Mouse (Mus musculus): ENCODE results near the gene Cybrd1. TPM values are rescaled to one million over a fixed set of nuclear protein-coding genes. Genes with fewer than 3 reads are reported as not detected.

The Cybrd1 gene
- polyA plus RNA-seq (2015; fragmentation: Nextera tagmentation; extraction: Ambion mirVana): 1.3 and 1.4 TPM in 2 replicates

DNA sequence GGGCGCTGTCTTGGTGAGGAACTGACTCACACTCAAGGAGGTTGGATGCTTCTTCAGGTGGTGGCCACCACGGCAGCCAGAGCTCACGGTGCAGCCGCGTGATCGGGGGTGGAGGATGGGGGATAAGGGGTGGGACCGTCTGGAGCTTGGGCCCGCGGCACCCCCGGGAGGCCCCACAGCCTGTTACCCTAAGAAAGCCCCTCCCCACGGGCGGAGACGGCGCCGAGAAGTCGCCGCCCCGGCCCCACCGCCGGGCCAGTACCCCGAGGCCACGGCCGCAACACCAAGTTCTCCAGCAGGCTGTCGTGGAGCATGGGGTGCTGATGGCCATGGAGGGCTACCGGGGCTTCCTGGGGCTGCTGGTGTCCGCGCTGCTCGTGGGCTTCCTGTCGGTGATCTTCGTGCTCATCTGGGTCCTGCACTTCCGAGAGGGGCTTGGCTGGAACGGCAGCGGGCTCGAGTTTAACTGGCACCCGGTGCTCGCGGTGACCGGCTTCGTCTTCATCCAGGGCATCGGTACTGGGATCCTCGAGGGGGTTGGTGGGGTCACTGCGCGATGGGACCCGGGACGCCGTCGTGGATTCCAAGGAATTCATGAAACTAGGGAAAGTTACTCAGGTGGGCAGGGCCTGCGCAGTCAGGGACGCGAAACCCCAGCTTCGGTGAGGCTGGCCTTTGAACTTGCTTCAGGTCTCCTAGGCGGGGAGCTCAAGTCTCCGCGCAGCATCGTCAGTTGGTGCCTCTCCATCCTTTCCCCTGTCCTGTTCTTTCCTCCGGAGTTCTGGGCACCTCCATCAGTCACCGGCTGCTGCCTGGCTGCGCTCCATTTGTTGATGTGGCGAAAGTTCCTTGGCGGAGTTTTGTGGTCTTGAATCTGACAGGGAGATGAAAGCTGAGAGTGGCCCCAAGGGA lies at the start of gene Cybrd1:
Cybrd1 (plus strand) TSS at position 127 of the 912 bp plus-strand sequence.
- peak; percentile 37 for DNase-seq (ENCODE audit: low spot score)

DNA sequence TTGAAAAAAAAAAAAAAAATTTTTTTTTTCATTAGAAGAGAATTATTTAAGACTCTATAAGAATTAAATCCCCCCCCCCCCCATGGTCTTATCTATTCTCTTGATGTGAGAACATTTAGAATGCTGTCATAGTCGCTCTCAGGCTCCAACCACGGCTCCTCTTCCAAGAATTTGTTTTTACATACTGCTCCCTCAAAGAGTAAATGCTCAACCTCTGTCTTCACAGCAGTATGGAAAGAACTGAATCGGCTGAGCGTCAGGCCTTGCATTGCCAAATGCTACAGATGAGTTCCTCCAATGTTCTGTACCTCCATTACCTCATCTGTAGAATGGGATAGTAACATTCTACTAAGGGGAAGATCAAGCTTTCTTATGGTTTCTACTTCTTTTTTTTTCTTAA lies 46.1 kb upstream of the Cybrd1 start:
- no peak for DNase-seq (ENCODE audit: low spot score)

DNA sequence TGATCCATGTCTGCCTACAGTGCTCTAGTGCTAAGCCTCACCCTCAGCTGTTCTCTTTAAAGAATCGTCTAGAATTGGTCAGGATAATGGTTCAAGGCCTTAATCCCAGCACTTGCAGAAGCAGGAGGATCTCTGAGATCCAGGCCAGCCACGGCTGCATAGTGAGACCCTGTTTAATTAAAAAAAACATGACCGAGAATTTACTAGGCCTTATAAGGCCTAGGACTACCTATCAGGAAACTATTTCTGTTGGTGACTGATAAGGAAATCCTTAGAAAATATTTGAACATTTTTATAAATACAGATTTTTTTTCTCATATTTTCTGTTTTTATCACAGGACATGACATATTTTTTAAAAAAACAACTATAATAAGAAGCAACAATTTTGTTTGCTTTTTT lies 44.4 kb upstream of the Cybrd1 start:
- DNase-seq (ENCODE audit: low spot score): no peak

DNA sequence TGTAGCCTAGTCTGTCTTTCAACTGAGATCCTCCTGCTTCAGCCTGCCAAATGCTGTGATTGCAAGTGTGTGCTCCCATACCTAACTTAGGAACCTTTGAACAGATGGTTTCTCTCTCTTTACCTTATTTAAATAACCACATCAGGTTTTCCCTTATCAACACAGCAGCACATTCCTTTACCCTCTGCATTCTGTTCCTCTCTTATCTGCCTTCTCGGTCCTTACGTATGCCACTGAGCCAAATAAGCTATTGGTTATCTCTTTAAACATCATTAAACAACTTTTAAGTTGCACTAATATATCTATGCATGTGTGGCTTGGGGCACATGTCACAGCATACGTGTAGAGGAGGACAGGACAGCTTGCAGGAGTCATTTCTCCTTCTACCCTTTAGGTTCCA lies 43.9 kb upstream of the Cybrd1 start:
- no peak for DNase-seq (ENCODE audit: low spot score)

DNA sequence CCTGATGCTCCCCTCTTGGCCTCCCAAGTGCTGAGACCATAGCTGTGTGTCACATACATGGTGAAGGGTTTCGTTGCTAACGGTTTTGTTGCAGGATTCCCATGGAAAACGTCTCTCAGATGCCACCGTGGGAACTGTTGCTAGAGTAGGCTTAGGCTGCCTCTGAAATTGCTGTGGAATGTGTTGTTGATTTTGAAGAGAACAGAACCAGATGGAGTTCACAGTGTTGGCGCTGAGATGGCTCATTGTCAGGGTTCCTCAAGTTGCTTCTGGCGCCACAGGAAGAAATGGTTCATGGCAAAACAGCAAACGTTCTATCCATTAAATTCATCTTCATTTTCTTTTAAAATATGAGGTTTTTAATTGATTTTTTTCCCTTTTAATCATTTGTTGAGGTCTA lies 35.3 kb upstream of the Cybrd1 start:
- DNase-seq (ENCODE audit: low spot score): no peak

DNA sequence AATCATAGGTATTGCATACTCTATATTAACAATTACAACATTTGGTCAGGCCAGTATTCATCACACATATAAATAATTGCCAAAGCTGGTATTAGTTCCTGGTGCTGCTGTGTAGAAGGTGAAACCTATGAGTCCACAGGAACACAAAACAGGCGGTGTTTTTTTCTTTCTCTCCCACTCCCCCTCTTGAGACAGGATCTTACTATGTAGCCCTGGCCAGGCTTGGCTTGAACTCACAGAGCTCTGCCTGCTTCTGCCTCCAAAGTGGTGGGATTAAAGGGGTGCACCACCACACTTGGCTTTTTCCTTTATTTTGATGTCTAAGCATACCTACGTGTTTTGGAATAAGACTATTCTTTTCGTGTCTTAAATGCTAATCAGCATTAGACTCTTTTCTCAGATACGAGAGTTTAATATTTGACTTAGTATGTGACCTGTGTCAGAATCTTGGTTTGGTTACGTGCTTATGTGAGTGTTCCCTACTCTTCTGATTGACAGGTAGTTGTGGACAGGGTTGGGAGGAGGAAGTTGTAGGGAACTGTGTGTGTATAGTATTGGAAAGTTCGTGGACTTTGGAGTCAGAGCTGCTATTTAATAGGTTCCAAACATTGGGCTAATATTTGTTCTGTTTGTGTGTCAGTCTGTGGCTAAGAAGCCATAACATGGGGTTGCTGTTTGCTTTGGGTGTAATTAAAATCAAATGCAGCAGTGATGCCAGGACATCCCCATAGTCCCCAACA lies 34.1 kb upstream of the Cybrd1 start:
- DNase-seq (ENCODE audit: low spot score): no peak

DNA sequence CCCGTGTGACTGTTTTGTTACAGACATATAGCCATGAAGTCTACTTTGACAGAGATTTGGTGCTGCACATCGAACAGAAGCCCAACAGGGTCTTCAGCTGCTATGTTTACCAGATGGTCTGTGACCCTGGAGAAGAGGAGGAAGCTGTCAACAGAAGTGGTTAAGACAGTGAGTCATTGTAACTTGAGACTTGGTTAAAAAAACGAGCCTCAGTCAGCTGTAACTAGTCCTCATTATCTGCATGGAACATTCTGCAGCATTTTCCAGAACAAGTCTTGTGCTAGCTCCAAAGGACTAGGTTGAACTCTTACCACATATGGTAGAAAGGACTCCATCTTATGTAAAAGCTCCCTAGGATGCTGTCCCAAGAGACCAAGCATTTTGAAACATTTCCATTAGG lies 28.0 kb upstream of the Cybrd1 start:
- DNase-seq (ENCODE audit: low spot score): no peak

DNA sequence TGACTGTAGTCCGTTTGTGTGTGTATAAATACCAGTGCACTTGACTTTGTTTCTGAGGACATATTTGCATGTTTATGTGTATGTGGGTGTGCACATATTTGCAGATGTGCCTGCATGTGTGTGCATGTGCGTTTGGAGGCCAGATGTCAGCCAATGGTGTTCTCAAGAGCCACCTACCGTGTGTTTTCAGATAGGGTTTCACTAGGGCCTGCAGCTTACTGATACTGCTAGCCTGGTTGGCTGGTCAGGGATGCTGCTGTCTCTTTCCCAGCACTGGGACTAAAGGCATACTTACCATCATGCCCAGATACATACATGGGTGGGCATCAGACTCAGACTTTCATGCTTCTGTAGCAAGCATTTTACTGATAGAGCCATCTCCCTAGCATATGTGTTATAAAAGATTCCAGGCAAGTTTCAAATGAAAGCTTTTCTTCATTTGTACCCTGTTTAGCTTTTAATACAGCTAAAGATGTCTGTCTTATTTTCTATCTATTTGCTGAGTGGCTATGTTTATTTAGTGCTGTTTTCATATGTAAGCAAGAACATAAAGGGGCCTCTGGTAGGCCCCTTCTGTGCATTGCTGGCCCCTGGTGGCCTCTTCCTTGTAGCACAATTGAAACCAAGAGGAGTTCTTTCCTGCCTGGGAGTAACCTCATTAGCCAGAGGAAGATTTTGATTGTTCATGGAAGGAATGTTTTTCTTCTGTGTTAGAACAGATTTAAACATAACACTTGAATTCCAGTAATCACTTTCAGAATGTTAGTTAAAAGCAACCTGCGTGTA lies 26.9 kb upstream of the Cybrd1 start:
- DNase-seq (ENCODE audit: low spot score): peak; percentile 54

DNA sequence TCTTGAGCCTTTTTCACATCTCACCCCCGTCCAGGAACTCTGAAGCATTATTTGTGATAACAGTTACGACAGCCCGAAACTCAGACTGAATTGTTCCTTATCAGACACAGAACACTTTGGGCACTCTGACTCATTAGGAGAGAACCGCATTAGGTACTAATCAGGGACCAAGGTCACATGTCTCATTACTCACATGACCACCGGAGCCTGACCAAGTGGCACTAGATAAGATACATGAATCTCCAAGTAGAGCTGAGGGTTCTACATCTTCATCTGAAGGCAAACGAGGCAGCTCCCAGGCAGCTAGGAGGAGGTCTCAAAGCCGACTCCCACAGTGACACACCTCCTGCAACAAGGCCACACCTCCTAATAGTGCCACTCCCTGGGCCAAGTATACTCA lies 21.6 kb upstream of the Cybrd1 start:
- DNase-seq (ENCODE audit: low spot score): no peak

DNA sequence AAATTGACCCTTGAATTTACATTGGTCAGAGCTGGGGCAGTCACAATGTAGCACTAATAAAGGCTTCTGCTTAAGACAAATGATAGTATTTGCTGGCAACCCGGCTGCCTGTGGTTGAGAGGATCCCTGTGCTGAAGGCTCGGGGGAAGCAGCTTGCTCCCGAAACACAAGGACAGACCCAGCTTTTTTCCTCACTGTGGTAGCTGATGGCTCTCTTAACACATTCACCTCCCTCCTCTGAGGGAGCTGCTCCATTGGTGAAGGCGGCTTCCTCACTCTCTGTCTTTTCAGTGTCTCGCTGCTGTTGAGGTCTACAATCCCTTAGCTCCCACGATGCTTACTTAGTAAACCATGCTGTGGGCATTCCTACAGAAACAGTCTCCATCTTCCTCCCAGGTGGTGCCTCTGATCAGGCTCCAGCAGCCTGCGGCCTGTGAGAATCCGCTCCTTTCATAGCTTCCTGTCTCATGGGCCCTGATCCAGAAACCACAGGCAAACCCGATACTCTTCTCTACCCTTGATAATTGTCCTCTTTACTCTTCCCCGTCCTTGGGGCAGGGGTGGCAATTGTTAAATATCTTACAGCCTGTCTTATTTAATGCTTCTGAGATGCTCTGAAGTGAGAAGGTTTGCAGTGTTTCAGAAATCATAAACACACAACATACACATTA lies 15.0 kb upstream of the Cybrd1 start:
- no peak for DNase-seq (ENCODE audit: low spot score)

DNA sequence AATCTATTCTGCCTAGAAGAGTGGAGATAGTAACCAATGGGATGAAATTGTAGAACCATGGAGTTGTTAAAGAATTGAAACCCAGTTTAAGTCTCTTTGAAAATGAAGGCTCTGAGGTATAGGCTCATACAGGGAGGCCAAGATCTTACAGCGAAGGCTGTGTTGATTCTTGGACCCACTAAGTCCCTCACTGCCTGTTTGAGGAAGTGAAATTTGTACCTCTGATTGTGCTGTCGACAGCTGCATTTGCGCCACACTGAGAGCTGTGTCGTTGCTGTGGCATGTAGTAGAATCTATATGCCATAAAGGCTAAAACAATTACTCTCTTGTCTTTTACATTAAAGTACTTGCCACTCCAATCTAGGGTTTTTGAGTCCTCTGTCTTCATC lies 14.4 kb upstream of the Cybrd1 start:
- DNase-seq (ENCODE audit: low spot score): no peak

DNA sequence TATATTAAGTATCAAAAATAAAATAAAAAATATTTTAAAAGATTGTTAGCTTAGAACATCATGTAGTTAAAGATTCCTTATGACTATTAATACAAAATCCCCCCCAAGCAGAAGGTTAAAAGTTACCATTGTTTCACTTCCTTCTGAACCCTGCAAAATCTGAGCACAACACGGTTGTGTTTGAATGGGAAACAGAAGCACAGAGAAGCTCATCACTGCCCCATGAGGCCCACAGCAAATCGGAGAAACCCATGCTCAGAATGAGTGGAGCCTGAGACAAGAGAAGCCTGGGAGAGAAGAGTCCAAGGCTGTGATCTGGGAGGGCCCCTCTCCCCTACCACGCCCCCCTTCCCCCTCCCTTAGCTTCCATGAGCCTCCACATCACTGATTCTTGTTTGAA lies 13.0 kb upstream of the Cybrd1 start:
- DNase-seq (ENCODE audit: low spot score): no peak

DNA sequence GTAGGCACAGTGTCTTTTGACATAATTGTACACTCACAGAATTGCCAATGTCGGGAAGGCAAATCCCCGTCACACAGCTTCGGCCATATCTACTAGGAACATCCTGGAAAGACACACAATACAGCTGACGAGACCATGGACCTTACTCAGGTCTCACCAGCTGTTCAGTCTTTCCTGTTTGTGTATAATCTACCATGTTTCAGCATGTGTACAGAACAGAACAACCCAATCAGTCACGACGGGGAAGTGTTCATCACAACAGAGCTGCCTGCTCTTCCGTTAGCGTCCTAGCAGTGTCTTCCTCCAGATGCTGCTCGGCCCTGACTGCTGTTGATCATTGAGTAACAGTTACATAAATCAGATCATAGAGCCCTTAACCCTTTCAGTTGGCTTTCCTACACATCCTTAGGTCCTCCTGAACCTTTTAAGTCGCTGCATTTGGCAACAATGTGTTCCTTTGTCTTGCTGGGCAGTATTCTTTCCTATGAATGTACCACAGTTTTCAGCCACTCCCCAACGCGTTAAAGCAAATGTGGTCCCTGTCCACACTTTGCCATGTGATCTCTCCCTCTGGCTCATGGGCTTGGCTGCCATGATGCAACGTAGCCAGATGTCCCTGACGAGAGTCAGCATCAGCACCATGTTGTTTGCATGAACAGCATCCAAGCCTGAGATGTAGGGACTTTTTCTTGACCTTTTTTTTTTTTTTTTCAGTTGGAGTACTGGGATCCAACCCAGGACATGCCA lies 12.1 kb upstream of the Cybrd1 start:
- no peak for DNase-seq (ENCODE audit: low spot score)

DNA sequence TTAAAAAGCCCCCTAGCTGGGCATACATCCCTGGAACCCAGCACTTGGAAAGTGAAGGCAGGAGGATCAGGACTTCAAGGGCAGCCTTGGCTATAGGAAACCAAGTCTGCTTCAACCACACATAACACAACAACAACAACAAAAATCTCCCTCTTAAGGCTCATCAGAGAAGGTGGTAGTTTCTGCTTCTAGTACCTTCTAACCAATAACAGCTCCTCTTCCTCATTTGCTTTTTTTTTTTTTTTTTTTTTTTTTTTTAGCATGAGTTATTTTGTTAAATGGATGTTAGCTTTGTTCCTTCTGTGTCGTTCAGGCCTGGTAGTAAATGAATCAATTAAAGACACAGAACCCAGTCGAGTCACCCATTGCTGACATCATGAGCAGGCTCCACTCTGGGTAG lies 10.5 kb upstream of the Cybrd1 start:
- no peak for DNase-seq (ENCODE audit: low spot score)

DNA sequence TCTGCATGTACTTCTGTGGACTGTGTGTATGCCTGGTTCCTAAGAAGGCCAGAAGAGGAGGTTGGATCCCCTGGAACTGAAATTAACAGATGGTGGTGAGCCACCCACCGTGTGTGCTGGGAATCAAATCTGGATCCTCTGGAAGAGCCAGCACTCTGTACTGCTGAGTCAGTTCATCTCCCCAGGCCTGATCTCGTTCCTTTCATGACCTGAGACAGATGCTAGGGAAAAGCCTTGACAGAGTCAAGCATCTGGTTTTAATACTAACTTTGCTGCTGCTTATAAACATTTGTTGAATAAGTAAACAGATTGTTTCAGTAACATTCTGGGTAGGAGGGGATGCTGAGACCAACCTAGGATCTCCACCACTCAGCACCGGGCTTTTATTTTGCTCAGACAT lies 9.2 kb upstream of the Cybrd1 start:
- no peak for DNase-seq (ENCODE audit: low spot score)

DNA sequence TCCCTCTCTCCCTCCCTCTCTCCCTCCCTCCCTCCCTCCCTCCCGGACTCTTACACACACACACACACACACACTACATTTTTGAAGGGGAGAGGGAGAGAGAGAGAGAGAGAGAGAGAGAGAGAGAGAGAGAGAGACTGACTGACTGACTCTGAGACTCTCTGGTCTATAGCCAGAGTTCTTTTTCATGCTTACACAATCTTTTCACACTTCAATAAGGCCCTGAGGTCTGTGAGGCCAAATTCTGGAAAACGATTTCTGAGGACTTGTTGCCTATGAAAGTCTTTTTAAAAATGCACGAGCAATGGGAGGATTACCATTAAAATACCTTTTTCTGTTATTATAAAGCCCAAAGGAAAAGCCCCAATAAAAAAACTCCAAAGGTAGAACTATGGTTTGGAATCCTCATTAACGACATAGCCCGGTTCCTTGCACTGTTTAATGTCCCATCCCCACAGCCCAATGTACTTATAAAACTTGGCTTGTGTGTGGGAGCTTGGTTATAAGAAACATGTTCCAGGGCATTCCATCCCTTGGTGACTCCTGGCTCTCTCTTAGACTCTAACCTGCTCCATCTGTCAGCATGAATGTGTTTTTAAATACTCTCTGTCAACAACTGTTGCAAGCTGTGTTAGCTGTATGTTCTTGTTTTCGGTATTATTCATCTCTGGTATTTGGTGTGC lies 4.1 kb upstream of the Cybrd1 start:
- DNase-seq (ENCODE audit: low spot score): no peak

DNA sequence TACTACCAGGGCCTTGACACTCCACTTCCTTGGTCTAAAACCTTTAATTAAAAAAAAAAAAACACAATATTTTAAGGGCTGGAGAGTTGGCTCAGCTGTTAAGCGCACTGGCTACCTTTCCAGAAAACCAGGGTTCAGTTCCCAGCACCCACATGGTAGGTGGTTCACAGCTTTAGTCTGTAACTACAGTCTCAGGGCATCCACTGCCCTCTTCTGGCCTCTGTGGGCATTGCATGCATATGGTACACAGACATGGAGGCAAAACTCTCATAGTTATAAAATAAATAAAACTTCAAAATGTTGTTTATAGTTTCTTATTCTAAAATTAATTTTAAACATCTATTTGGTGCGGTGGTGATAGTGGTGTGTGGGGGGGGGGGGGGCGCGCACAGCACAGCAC lies 1.6 kb upstream of the Cybrd1 start:
- DNase-seq (ENCODE audit: low spot score): no peak

DNA sequence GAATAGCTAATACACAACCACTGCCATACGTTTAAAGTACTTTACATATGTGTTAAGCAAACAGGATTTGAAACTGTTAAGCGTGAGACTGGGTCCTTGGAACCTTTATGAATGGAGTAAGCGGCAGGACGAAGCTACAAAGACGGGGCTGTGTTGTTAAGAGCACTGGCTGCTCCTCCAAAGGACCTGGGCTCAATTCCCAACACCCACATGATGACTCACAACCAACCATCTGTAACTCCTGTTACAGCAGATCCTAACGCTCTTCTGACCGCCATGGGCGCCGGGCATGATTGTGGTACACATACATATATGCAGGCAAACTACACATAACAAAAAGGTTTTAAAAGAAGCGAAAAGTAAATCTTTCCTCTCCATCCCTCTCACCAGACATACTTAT lies 3.1 kb downstream of the Cybrd1 start:
- no peak for DNase-seq (ENCODE audit: low spot score)

DNA sequence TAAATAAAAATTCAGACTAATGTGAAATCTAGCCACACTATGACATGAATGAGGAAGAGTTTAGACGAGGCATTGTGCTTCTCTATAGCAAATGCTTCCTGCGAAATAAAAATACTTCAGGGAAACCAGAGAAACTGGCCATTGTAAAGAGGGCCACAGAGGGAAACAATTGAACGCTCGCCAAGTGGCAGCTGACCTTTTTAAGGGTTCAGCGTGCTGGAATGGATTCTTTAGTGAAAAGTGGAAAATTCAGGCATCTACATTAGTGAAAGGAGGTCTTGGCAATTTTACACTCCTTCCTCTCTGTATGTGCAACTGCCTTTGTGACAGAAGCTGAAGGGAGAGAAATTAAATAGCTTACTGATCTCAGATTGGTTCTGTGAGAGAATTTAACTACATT lies 3.7 kb downstream of the Cybrd1 start:
- DNase-seq (ENCODE audit: low spot score): no peak
